16 mouse cellular contexts compared by ENCODE assay signal in the genomic region with DNA sequence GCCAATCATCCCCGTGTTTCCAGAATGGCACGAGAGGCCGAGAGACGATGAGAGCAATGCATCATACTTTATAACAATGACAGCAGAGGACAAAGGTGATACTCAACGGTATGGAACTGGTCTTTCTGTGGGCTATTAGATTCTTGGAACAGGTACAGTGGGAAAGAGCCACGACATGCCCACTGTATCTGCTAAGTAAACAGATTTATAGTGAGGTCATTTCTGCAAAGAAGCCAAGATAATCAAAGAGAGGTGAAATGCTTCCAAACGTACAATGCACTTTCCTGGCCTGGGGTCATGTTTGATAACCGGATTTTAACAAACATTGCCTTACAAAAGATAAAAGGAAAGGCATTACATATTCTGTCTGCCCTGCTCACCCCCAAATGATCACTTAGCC.
"Had no signal": no experiment of that assay in that cellular context is flagged by ENCODE, and none has a peak within 500 bp of the region (broad histone marks: within the 10 kb centered on the region; RNA-seq: fewer than 3 reads in every experiment).

No protein-coding gene starts in this region.

- H3K4me3 ChIP-seq: layer of hippocampus, adult 2 months; limb, embryonic 10.5 days; limb, embryonic 13.5 days; liver, embryonic 13.5 days had no signal

- H3K9ac ChIP-seq: limb, embryonic 13.5 days; liver, embryonic 13.5 days had no signal

- H3K4me1 ChIP-seq: limb, embryonic 10.5 days; limb, embryonic 13.5 days; liver, embryonic 13.5 days had no signal

- H3K4me2 ChIP-seq: limb, embryonic 13.5 days; liver, embryonic 13.5 days; midbrain, embryonic 11.5 days had no signal

- H3K9me3 ChIP-seq: limb, embryonic 10.5 days; limb, embryonic 13.5 days; liver, embryonic 13.5 days had no signal

- DNase-seq: kidney, adult 18-20 months; kidney, adult 9 months; kidney, postnatal 14 days; layer of hippocampus, adult 9-11 months; liver, embryonic 13.5 days; lung, adult 2 months; lung, postnatal 14 days; lung, postnatal 4 days; midbrain, embryonic 14.5 days; thymus, adult 2 months; thymus, postnatal 14 days; thymus, postnatal 4 days had no signal

- H3K27me3 ChIP-seq: limb, embryonic 13.5 days; liver, embryonic 13.5 days had no signal

- H3K27ac ChIP-seq: layer of hippocampus, adult 2 months; limb, embryonic 10.5 days; limb, embryonic 13.5 days; liver, embryonic 13.5 days had no signal
